Mouse (Mus musculus): ENCODE results near the gene Gm49396. TPM values are rescaled to one million over a fixed set of nuclear protein-coding genes. Genes with fewer than 3 reads are reported as not detected.

Gm49396 gene
- polyA plus RNA-seq, 1 experiment from 2014 or later, result 4.1 TPM

DNA sequence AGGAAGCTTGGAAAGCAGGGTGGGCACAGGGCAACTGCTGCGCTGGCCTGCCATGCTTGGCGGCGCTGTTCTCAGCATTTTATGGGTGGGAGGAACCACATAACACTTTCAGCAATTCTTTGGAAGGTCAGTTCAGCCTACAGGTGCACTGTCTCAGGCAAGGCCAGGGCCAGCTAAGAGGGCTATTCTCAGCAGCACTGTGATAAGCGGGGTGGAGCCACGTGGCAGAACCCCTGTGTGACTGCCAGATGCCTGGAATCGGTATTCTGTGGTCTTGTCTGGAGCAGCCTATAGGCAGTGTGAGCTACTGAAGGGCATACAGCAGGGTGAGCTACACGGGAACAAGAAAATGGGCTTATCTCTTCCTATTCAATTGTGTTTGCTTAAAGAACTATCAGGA, 46.9 kb downstream of the Gm49396 start:
- WGBS (ENCODE audit: insufficient replicate concordance), result 43% methylated on average over 7 of the region's 7 CpGs
- Histone ChIP-seq H3K4me1 (ENCODE audit: control insufficient read depth, low read depth, low read length) (peaks cover 2% of the 10 kb centered on the region), H3K9ac (ENCODE audit: low read depth, low read length) (no peak overlapping the region), H3K27me3 (ENCODE audit: control insufficient read depth, insufficient read depth, low read depth, low read length) (no peaks in the 10 kb centered on the region), H3K36me3 (ENCODE audit: control insufficient read depth, insufficient read depth) (no peaks in the 10 kb centered on the region), H3K4me2 (ENCODE audit: low read depth, low read length) (no peak overlapping the region), H3K4me3 (ENCODE audit: low read depth, low read length) (no peak overlapping the region), H3K9me3 (replicated peaks; ENCODE audit: control insufficient read depth, low read length) (no peaks in the 10 kb centered on the region), H3K27ac (ENCODE audit: low read length) (no peak overlapping the region)
- no peak for ATAC-seq (ENCODE audit: low read depth)

DNA sequence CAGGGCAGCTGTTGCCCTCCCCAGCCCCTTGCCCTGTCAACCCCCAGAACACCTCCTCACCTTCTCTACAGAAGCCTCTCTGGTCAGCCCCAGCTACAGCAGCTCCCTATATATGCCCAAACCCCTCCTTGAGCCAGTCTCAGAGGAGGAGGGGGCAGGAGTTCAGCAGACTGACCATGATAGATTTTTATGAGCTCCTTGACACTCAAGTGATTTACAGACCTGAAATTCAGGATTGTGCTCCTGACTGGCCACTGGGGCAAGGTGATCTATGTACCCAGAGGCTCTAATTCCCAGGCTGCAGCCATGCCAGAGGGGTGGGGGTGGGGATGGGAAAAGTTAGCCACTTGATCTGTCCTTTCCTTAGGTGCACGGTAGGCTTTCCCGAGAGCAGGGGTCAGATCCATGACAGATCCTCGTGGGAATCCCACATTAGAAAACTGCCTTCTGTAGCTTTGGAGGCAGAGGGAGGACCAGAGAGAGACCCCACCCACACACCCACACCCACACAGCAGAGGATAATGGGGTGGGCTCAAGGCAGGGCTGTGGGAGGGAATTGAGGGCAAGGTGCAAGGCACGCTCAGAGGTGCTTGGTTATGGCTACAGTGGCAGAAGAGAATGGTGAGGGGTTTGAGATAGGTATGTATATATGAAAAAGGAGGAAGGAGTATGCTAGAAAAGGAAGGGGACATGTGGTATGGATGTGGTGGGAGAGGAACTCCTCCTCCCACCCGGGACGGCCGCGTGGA, 49.7 kb downstream of the Gm49396 start, which contains the start of gene Upk1a:
Gene Upk1a, minus strand, starts transcription at position 194 of the 749 bp plus-strand sequence.
- Histone ChIP-seq H3K9me3 (replicated peaks; ENCODE audit: control insufficient read depth, low read length) (no peaks in the 10 kb centered on the region), H3K27ac (ENCODE audit: low read length) (no peak within 1 kb of the TSS), H3K4me2 (ENCODE audit: low read depth, low read length) (no peak within 1 kb of the TSS), H3K9ac (ENCODE audit: low read depth, low read length) (no peak within 1 kb of the TSS), H3K4me1 (ENCODE audit: control insufficient read depth, low read depth, low read length) (peaks cover 7% of the 10 kb centered on the region), H3K27me3 (ENCODE audit: control insufficient read depth, insufficient read depth, low read depth, low read length) (no peaks in the 10 kb centered on the region), H3K36me3 (ENCODE audit: control insufficient read depth, insufficient read depth) (peaks cover 8% of the 10 kb centered on the region), H3K4me3 (ENCODE audit: low read depth, low read length) (no peak within 1 kb of the TSS)
- WGBS (ENCODE audit: insufficient replicate concordance), result 77% methylated on average over 8 of the region's 8 CpGs
- ATAC-seq (ENCODE audit: low read depth), result no peak

GRCm38 (mm10) chr7:30613529-30614112, 50.5 kb downstream of the Gm49396 start:
- H3K36me3 ChIP-seq (ENCODE audit: control insufficient read depth, insufficient read depth), result peaks cover 8% of the 10 kb centered on the region
- no peak overlapping the region for H3K4me3 ChIP-seq (ENCODE audit: low read depth, low read length)
- no peak overlapping the region for H3K9ac ChIP-seq (ENCODE audit: low read depth, low read length)
- 18% methylated on average over 14 of the region's 14 CpGs for WGBS (ENCODE audit: insufficient replicate concordance)
- no peaks in the 10 kb centered on the region for H3K9me3 ChIP-seq (replicated peaks; ENCODE audit: control insufficient read depth, low read length)
- peak; percentile 53; the same call in 1 of the 2 replicates for ATAC-seq (ENCODE audit: low read depth)
- no peaks in the 10 kb centered on the region for H3K27me3 ChIP-seq (ENCODE audit: control insufficient read depth, insufficient read depth, low read depth, low read length)
- peaks cover 7% of the 10 kb centered on the region for H3K4me1 ChIP-seq (ENCODE audit: control insufficient read depth, low read depth, low read length)
- H3K27ac ChIP-seq (ENCODE audit: low read length), result no peak overlapping the region
- H3K4me2 ChIP-seq (ENCODE audit: low read depth, low read length), result no peak overlapping the region

DNA sequence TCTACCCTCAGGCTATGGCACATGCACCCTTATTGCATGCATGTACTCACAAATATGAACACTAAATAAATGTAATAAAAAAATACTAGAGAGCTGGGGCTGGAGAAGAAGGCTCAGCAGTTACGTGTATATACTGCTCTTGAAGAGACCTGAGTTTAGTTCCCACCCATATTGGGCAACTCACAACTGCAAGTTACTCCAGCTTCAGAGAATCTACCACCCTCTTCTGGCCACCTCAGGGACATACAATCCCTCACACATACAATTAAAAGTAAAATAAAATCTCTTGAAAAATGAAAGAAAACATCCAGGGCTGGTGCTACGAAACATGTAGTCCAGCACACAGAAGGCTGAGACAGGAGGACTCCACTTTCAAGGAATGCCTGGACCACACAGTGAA, 51.3 kb downstream of the Gm49396 start:
- no peak overlapping the region for H3K9ac ChIP-seq (ENCODE audit: low read depth, low read length)
- 45% methylated on average over 2 of the region's 2 CpGs for WGBS (ENCODE audit: insufficient replicate concordance)
- H3K4me3 ChIP-seq (ENCODE audit: low read depth, low read length), result no peak overlapping the region
- no peak overlapping the region for H3K27ac ChIP-seq (ENCODE audit: low read length)
- H3K4me2 ChIP-seq (ENCODE audit: low read depth, low read length), result no peak overlapping the region
- peaks cover 7% of the 10 kb centered on the region for H3K4me1 ChIP-seq (ENCODE audit: control insufficient read depth, low read depth, low read length)
- H3K36me3 ChIP-seq (ENCODE audit: control insufficient read depth, insufficient read depth), result peaks cover 13% of the 10 kb centered on the region
- H3K27me3 ChIP-seq (ENCODE audit: control insufficient read depth, insufficient read depth, low read depth, low read length), result no peaks in the 10 kb centered on the region
- H3K9me3 ChIP-seq (replicated peaks; ENCODE audit: control insufficient read depth, low read length), result no peaks in the 10 kb centered on the region
- ATAC-seq (ENCODE audit: low read depth), result no peak

- no peak overlapping the region; the same call in 1 of the 2 replicates for H3K27ac ChIP-seq (ENCODE audit: low read length)
- no peaks in the 10 kb centered on the region for H3K9me3 ChIP-seq (replicated peaks; ENCODE audit: control insufficient read depth, low read length)
- H3K4me1 ChIP-seq (ENCODE audit: control insufficient read depth, low read depth, low read length), result peaks cover 7% of the 10 kb centered on the region
- peak; percentile 19; the same call in 1 of the 2 replicates for ATAC-seq (ENCODE audit: low read depth)
- H3K4me2 ChIP-seq (ENCODE audit: low read depth, low read length), result no peak overlapping the region
- WGBS (ENCODE audit: insufficient replicate concordance), result 48% methylated on average over 5 of the region's 5 CpGs
- H3K27me3 ChIP-seq (ENCODE audit: control insufficient read depth, insufficient read depth, low read depth, low read length), result no peaks in the 10 kb centered on the region
- peaks cover 15% of the 10 kb centered on the region for H3K36me3 ChIP-seq (ENCODE audit: control insufficient read depth, insufficient read depth)
- no peak overlapping the region for H3K4me3 ChIP-seq (ENCODE audit: low read depth, low read length)
- no peak overlapping the region for H3K9ac ChIP-seq (ENCODE audit: low read depth, low read length)
Observed at GRCm38 (mm10) chr7:30615049-30615760, 52.1 kb downstream of the Gm49396 start.

Small RNA genes within 50 kb of the gene (microRNA-seq; reads per million reads assigned to microRNA genes)
- gene Gm38670, result 3.2 reads per million, percentile 10 among the genes with 10 or more reads in this experiment
- gene Mir3569, result not detected

Other genes with a start within 250 kb of the Gm49396 start
- 17.0 and 22.4 TPM in 2 replicates for gene Syne4, start 248.5 kb upstream of the Gm49396 start, polyA plus RNA-seq (2015; fragmentation: Nextera tagmentation; extraction: Ambion mirVana)
- 0.30 and 0.88 TPM in 2 replicates for gene E130208F15Rik, start 241.6 kb upstream of the Gm49396 start, polyA plus RNA-seq (2015; fragmentation: Nextera tagmentation; extraction: Ambion mirVana)
- 4.3 and 4.6 TPM in 2 replicates for gene Sdhaf1, start 239.4 kb upstream of the Gm49396 start, polyA plus RNA-seq (2015; fragmentation: Nextera tagmentation; extraction: Ambion mirVana)
- gene Lrfn3, start 200.6 kb upstream of the Gm49396 start, polyA plus RNA-seq (2015; fragmentation: Nextera tagmentation; extraction: Ambion mirVana), result 2.0 and 2.1 TPM in 2 replicates
- 150 and 154 TPM in 2 replicates for gene Tyrobp, start 149.6 kb upstream of the Gm49396 start, polyA plus RNA-seq (2015; fragmentation: Nextera tagmentation; extraction: Ambion mirVana)
- gene Hcst, start 143.5 kb upstream of the Gm49396 start, polyA plus RNA-seq (2015; fragmentation: Nextera tagmentation; extraction: Ambion mirVana), result 7.2 and 7.8 TPM in 2 replicates
- 1.4 and 1.7 TPM in 2 replicates for gene Nfkbid, start 141.6 kb upstream of the Gm49396 start, polyA plus RNA-seq (2015; fragmentation: Nextera tagmentation; extraction: Ambion mirVana)
- gene Aplp1, start 117.8 kb upstream of the Gm49396 start, polyA plus RNA-seq (2015; fragmentation: Nextera tagmentation; extraction: Ambion mirVana), result 4.2 and 4.4 TPM in 2 replicates
- 0.12 and 0.23 TPM in 2 replicates for gene Kirrel2, start 105.7 kb upstream of the Gm49396 start, polyA plus RNA-seq (2015; fragmentation: Nextera tagmentation; extraction: Ambion mirVana)
- 0.09 and 0.19 TPM in 2 replicates for gene Nphs1, start 105.0 kb upstream of the Gm49396 start, polyA plus RNA-seq (2015; fragmentation: Nextera tagmentation; extraction: Ambion mirVana)
- 79.3 and 85.2 TPM in 2 replicates for gene Prodh2, start 69.7 kb upstream of the Gm49396 start, polyA plus RNA-seq (2015; fragmentation: Nextera tagmentation; extraction: Ambion mirVana)
- gene Arhgap33, start 28.3 kb upstream of the Gm49396 start, polyA plus RNA-seq (2015; fragmentation: Nextera tagmentation; extraction: Ambion mirVana), result 1.8 and 2.6 TPM in 2 replicates
- 5.3 and 6.9 TPM in 2 replicates for gene Hspb6, start 11.2 kb upstream of the Gm49396 start, polyA plus RNA-seq (2015; fragmentation: Nextera tagmentation; extraction: Ambion mirVana)
- 2.7 and 3.0 TPM in 2 replicates for gene Proser3, start 11.0 kb upstream of the Gm49396 start, polyA plus RNA-seq (2015; fragmentation: Nextera tagmentation; extraction: Ambion mirVana)
- 22.7 and 23.7 TPM in 2 replicates for gene Lin37, start 3.5 kb upstream of the Gm49396 start, polyA plus RNA-seq (2015; fragmentation: Nextera tagmentation; extraction: Ambion mirVana)
- gene U2af1l4, start within 50 bp of the Gm49396 start, polyA plus RNA-seq (2015; fragmentation: Nextera tagmentation; extraction: Ambion mirVana), result 31.5 and 32.6 TPM in 2 replicates
- gene Psenen, start 283 bp downstream of the Gm49396 start, polyA plus RNA-seq (2015; fragmentation: Nextera tagmentation; extraction: Ambion mirVana), result 65.0 and 70.1 TPM in 2 replicates
- gene Igflr1, start 2.1 kb downstream of the Gm49396 start, polyA plus RNA-seq (2015; fragmentation: Nextera tagmentation; extraction: Ambion mirVana), result 2.1 and 2.2 TPM in 2 replicates
- gene Kmt2b, start 25.4 kb downstream of the Gm49396 start, polyA plus RNA-seq (2015; fragmentation: Nextera tagmentation; extraction: Ambion mirVana), result 2.7 and 3.5 TPM in 2 replicates
- gene Zbtb32, start 35.6 kb downstream of the Gm49396 start, polyA plus RNA-seq (2015; fragmentation: Nextera tagmentation; extraction: Ambion mirVana), result 0.21 and 0.34 TPM in 2 replicates
- 0.08 and 0.09 TPM in 2 replicates for gene Upk1a, start 49.5 kb downstream of the Gm49396 start, polyA plus RNA-seq (2015; fragmentation: Nextera tagmentation; extraction: Ambion mirVana)
- 566 and 597 TPM in 2 replicates for gene Cox6b1, start 62.8 kb downstream of the Gm49396 start, polyA plus RNA-seq (2015; fragmentation: Nextera tagmentation; extraction: Ambion mirVana)
- gene Etv2, start 72.5 kb downstream of the Gm49396 start, polyA plus RNA-seq (2015; fragmentation: Nextera tagmentation; extraction: Ambion mirVana), result not detected in 2 replicates
- 41.9 and 43.4 TPM in 2 replicates for gene Rbm42, start 87.0 kb downstream of the Gm49396 start, polyA plus RNA-seq (2015; fragmentation: Nextera tagmentation; extraction: Ambion mirVana)
- gene Haus5, start 101.7 kb downstream of the Gm49396 start, polyA plus RNA-seq (2015; fragmentation: Nextera tagmentation; extraction: Ambion mirVana), result 28.5 and 31.8 TPM in 2 replicates
- gene Pmis2, start 108.3 kb downstream of the Gm49396 start, polyA plus RNA-seq (2015; fragmentation: Nextera tagmentation; extraction: Ambion mirVana), result not detected in 2 replicates
- 0.57 and 0.90 TPM in 2 replicates for gene 2200002J24Rik, start 135.6 kb downstream of the Gm49396 start, polyA plus RNA-seq (2015; fragmentation: Nextera tagmentation; extraction: Ambion mirVana)
- 4.1 and 4.4 TPM in 2 replicates for gene Atp4a, start 148.9 kb downstream of the Gm49396 start, polyA plus RNA-seq (2015; fragmentation: Nextera tagmentation; extraction: Ambion mirVana)
- 94.1 and 96.0 TPM in 2 replicates for gene Tmem147, start 166.2 kb downstream of the Gm49396 start, polyA plus RNA-seq (2015; fragmentation: Nextera tagmentation; extraction: Ambion mirVana)
- 0.14 TPM in 1 of 2 replicates, not detected in the other for gene Gapdhs, start 180.3 kb downstream of the Gm49396 start, polyA plus RNA-seq (2015; fragmentation: Nextera tagmentation; extraction: Ambion mirVana)
- 0.05 and 0.20 TPM in 2 replicates for gene Sbsn, start 188.1 kb downstream of the Gm49396 start, polyA plus RNA-seq (2015; fragmentation: Nextera tagmentation; extraction: Ambion mirVana)
- 0.36 and 0.40 TPM in 2 replicates for gene Dmkn, start 200.4 kb downstream of the Gm49396 start, polyA plus RNA-seq (2015; fragmentation: Nextera tagmentation; extraction: Ambion mirVana)
- 0.22 TPM in 1 of 2 replicates, not detected in the other for gene Krtdap, start 224.6 kb downstream of the Gm49396 start, polyA plus RNA-seq (2015; fragmentation: Nextera tagmentation; extraction: Ambion mirVana)

Data from liver, embryonic 16.5 days (tissue).